In genomic region chr7:116644902-116645650, GRCm38 (mm10) we compare ENCODE assay signal across 9 mouse cellular contexts.
DNase-seq lines count a peak whose midpoint lies in the region; ATAC-seq lines count a peak whose summit lies in the region.
"Had no signal": no experiment of that assay in that cellular context is flagged by ENCODE, and none has a peak within 500 bp of the region (broad histone marks: within the 10 kb centered on the region; RNA-seq: fewer than 3 reads in every experiment).

No protein-coding gene starts in this region.

- peak; percentile 35 for DNase-seq in kidney, adult 18-20 months
- DNase-seq in kidney, adult 11 months, result no peak
- DNase-seq in NIH3T3 (ENCODE audit: low read depth), result peak; percentile 66
- peak; percentile 14 to 45 for DNase-seq in cerebellum, postnatal 36 days
- DNase-seq in heart, postnatal 4 days, result peak; percentile 59
- peak; percentile 55 to 73 for DNase-seq in left cerebral cortex, adult 18-20 months (ENCODE audit: low spot score in 2 of 2)

- H3K4me1 ChIP-seq in neural tube, embryonic 15.5 days, result peaks cover 2% of the 10 kb centered on the region; the same call in 1 of the 2 replicates
- H3K4me1 ChIP-seq: neural tube, embryonic 12.5 days had no signal

- H3K4me3 ChIP-seq in neural tube, embryonic 15.5 days (replicated peaks), result no peak overlapping the region
- H3K4me3 ChIP-seq: neural tube, embryonic 12.5 days had no signal

- H3K27me3 ChIP-seq in neural tube, embryonic 15.5 days (replicated peaks), result no peaks in the 10 kb centered on the region
- H3K27me3 ChIP-seq: neural tube, embryonic 12.5 days had no signal

- no peak for ATAC-seq in neural tube, embryonic 15.5 days (ENCODE audit: low FRiP score)
- no peak for ATAC-seq in activated CD4-positive, CD25-positive, alpha-beta regulatory T cell, adult 4 months

- H3K9me3 ChIP-seq in neural tube, embryonic 15.5 days (replicated peaks), result no peaks in the 10 kb centered on the region
- H3K9me3 ChIP-seq: neural tube, embryonic 12.5 days had no signal

- peak overlapping the region; percentile 2; the same call in 1 of the 2 replicates for H3K4me2 ChIP-seq in neural tube, embryonic 15.5 days
- H3K4me2 ChIP-seq: neural tube, embryonic 12.5 days had no signal

- H3K27ac ChIP-seq in neural tube, embryonic 15.5 days (replicated peaks), result no peak overlapping the region
- H3K27ac ChIP-seq: neural tube, embryonic 12.5 days had no signal

- H3K9ac ChIP-seq in neural tube, embryonic 15.5 days (replicated peaks), result no peak overlapping the region
- H3K9ac ChIP-seq: neural tube, embryonic 12.5 days had no signal

- WGBS in neural tube, embryonic 15.5 days, result 51% methylated on average over 10 of the region's 10 CpGs

- no peaks in the 10 kb centered on the region for H3K36me3 ChIP-seq in neural tube, embryonic 15.5 days
- H3K36me3 ChIP-seq: neural tube, embryonic 12.5 days had no signal
